Mouse (Mus musculus): Measurements from ENCODE around the gene Ppcdc.
"Not testable (repeated sequence)": the region's sequence is repeated elsewhere in the genome, so short reads cannot be mapped to it uniquely, and the experiment has no call there.

- TF ChIP-seq CTCF (IDR thresholded peaks at IDR 0.05; ENCODE audit: low read depth); EP300 (optimal IDR thresholded peaks at IDR 0.05): not testable (repeated sequence)
Measured at GRCm38 (mm10) chr9:57427123-57427522, 12.8 kb downstream of the Ppcdc start.

All from stomach, postnatal 0 days (tissue).